Mouse (Mus musculus): ENCODE results near the gene Kif20b. TPM values are rescaled to one million over a fixed set of nuclear protein-coding genes. Genes with fewer than 3 reads are reported as not detected.

The Kif20b gene
- total RNA-seq (2021): 1 to 10 TPM in 1 of 2 experiments, under 1 TPM in 1; 0.85 to 1.6 TPM

GRCm38 (mm10) chr19:34921652-34922602 is at the start of gene Kif20b:
TSS of gene Kif20b (plus strand) at chr19:34922361.
- intact Hi-C loops (cut with DNase I): loop anchor here (1.0 to 10.0 kb wide), 3 partner anchors 44 to 257 kb away; no protein-coding TSS in a partner anchor
- DNase-seq (ENCODE audit: low spot score in 2 of 2): peak; percentile 88 to 89

- intact Hi-C loops (cut with DNase I): no loop called here
- no peak for DNase-seq (ENCODE audit: low spot score in 2 of 2)
These were observed 45.5 kb upstream of the Kif20b start for GRCm38 (mm10) chr19:34876676-34877075.

- intact Hi-C loops (cut with DNase I): loop anchor here (1.0 to 2.0 kb wide), 2 partner anchors 44 to 51 kb away; partner anchors contain the start of gene Kif20b
- peak; percentile 85 to 94 for DNase-seq (ENCODE audit: low spot score in 2 of 2)
These were observed 44.1 kb upstream of the Kif20b start for GRCm38 (mm10) chr19:34877898-34878602.

GRCm38 (mm10) chr19:34878603-34879541 is 43.3 kb upstream of the Kif20b start, which contains the start of gene Pank1:
TSS of gene Pank1 (minus strand) at chr19:34879455.
- peak; percentile 78 to 89 for DNase-seq (ENCODE audit: low spot score in 2 of 2)
- intact Hi-C loops (cut with DNase I): loop anchor here (1.0 to 2.0 kb wide), 2 partner anchors 43 to 52 kb away; partner anchors contain the start of gene Kif20b

GRCm38 (mm10) chr19:34879624-34880023 is 42.5 kb upstream of the Kif20b start:
- intact Hi-C loops (cut with DNase I): loop anchor here (2.0 kb wide), 1 partner anchor 53 kb away; no protein-coding TSS in a partner anchor
- DNase-seq (ENCODE audit: low spot score in 2 of 2): no peak

- intact Hi-C loops (cut with DNase I): no loop called here
- peak in 1 of 2 experiments; percentile 48 for DNase-seq (ENCODE audit: low spot score in 2 of 2)
These were observed 41.0 kb upstream of the Kif20b start for GRCm38 (mm10) chr19:34881160-34881559.

GRCm38 (mm10) chr19:34882443-34882842 is 39.7 kb upstream of the Kif20b start:
- intact Hi-C loops (cut with DNase I): no loop called here
- DNase-seq (ENCODE audit: low spot score in 2 of 2): no peak

- DNase-seq (ENCODE audit: low spot score in 2 of 2): no peak
- intact Hi-C loops (cut with DNase I): no loop called here
These were observed 38.5 kb upstream of the Kif20b start for GRCm38 (mm10) chr19:34883526-34884224.

GRCm38 (mm10) chr19:34886324-34886723 is 35.8 kb upstream of the Kif20b start:
- intact Hi-C loops (cut with DNase I): no loop called here
- DNase-seq (ENCODE audit: low spot score in 2 of 2): no peak

- no peak for DNase-seq (ENCODE audit: low spot score in 2 of 2)
- intact Hi-C loops (cut with DNase I): no loop called here
These were observed 31.2 kb upstream of the Kif20b start for GRCm38 (mm10) chr19:34890981-34891380.

GRCm38 (mm10) chr19:34891590-34891989 is 30.6 kb upstream of the Kif20b start:
- DNase-seq (ENCODE audit: low spot score in 2 of 2): no peak
- intact Hi-C loops (cut with DNase I): no loop called here

GRCm38 (mm10) chr19:34895082-34895481 is 27.1 kb upstream of the Kif20b start:
- intact Hi-C loops (cut with DNase I): no loop called here
- DNase-seq (ENCODE audit: low spot score in 2 of 2): no peak

- DNase-seq (ENCODE audit: low spot score in 2 of 2): no peak
- intact Hi-C loops (cut with DNase I): no loop called here
These were observed 24.8 kb upstream of the Kif20b start for GRCm38 (mm10) chr19:34897082-34897965.

- no peak for DNase-seq (ENCODE audit: low spot score in 2 of 2)
- intact Hi-C loops (cut with DNase I): no loop called here
These were observed 23.2 kb upstream of the Kif20b start for GRCm38 (mm10) chr19:34898941-34899340.

- intact Hi-C loops (cut with DNase I): no loop called here
- DNase-seq (ENCODE audit: low spot score in 2 of 2): no peak
These were observed 20.9 kb upstream of the Kif20b start for GRCm38 (mm10) chr19:34901266-34901665.

- DNase-seq (ENCODE audit: low spot score in 2 of 2): no peak
- intact Hi-C loops (cut with DNase I): no loop called here
These were observed 20.4 kb upstream of the Kif20b start for GRCm38 (mm10) chr19:34901735-34902134.

- DNase-seq (ENCODE audit: low spot score in 2 of 2): no peak
- intact Hi-C loops (cut with DNase I): no loop called here
These were observed 18.1 kb upstream of the Kif20b start for GRCm38 (mm10) chr19:34904032-34904431.

GRCm38 (mm10) chr19:34905424-34905823 is 16.7 kb upstream of the Kif20b start:
- intact Hi-C loops (cut with DNase I): no loop called here
- no peak for DNase-seq (ENCODE audit: low spot score in 2 of 2)

All from left cerebral cortex, postnatal 25 days (tissue).